Mouse (Mus musculus): ENCODE data around the gene Hexim2.

Hexim2 gene

DNA sequence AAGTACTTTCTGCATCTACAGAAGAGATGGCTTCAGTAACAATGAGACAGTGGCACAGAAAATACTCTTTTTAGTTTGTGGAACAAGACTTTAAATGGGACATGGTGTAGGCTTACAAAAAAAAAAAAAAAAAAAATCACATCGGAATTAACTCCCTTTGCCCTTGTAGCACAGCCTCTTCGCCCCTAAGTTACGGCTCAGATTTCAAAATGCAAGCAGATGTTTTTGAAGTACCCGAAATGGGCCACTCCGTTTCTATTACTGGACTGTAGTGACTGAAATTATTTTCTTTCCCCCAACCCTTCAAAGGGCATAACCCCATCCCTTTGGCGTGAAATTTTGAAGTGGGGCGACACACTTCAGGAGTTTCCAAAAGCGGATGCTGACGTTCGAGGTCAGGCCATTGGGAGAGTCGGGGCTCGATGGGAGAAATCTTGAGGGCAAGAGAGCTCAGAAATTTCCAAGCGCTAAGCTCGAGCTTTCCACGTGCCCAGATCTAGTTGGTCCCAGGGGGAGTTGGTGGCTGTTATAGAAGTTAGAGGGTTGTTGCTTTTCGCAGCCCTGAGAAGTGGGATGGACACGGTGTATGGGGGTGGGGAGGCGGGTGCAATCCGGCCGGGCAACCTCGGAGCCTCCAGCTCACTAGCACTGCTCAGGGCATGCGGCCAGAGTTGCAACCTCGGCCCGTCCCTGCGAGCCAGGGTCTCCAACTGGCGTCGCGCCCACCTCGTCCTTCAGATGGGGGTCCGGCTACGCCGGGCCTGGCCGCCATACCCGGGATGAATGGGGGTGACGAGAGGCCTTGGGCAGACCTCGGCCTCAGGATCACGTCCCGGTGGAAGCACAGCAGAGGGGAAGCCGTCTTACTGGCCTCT is at the start of gene Hexim2:
TSS of gene Hexim2 (plus strand) at position 729 of the 875 bp plus-strand sequence.
- peak; percentile 58 for DNase-seq (ENCODE audit: low spot score)

- peak; percentile 55 for DNase-seq (ENCODE audit: low spot score)
Measured at GRCm38 (mm10) chr11:103093306-103093705, 38.9 kb upstream of the Hexim2 start.

- DNase-seq (ENCODE audit: low spot score), result peak; percentile 73
Measured at GRCm38 (mm10) chr11:103093862-103094833, 38.1 kb upstream of the Hexim2 start.

DNA sequence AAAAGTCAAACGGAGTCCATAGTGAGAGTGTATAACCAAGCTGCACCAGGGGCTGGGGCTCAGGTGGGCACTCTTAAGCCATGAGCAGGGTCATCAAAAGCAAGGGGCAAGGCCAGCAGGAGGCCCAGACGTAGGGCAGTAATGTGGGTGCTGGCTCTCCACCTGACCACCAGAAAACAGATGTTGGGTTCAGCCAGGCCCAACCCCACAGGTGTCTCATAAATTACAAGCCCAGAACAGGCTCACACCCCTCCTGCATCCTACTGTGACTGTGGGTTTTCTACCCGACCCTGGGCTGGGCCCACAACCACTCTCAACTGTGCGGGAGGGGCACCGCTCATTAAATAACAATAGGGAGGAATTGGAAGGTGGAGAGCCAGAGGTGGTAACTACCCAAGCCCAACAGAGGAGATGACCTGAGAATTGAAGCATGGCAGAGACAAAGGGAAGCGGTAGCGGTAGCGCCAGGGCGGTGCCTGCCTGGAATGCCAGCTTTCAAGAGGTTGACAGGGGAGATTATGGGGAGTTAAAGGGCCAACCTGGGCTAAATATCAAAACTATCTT is 37.0 kb upstream of the Hexim2 start:
- DNase-seq (ENCODE audit: low spot score), result no peak

DNA sequence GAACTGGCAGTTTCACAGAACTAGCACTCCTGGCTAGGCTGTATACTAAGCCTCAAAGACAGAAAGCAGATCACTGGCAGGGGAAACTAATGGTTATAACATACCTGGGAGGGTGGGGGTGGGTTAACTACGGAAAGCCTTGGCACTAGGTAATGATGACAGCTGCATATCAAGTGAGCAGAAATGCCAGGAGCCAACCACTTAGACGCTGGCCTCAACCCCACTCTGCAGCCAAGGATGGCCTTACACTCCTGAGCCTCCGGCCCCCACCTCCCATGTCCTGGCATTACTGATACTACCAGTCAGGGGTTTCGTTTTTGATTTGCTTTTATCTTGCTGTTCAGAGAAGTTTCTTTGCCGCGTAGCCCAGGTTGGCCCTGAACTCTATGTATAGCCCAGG is 36.4 kb upstream of the Hexim2 start:
- DNase-seq (ENCODE audit: low spot score), result no peak

DNA sequence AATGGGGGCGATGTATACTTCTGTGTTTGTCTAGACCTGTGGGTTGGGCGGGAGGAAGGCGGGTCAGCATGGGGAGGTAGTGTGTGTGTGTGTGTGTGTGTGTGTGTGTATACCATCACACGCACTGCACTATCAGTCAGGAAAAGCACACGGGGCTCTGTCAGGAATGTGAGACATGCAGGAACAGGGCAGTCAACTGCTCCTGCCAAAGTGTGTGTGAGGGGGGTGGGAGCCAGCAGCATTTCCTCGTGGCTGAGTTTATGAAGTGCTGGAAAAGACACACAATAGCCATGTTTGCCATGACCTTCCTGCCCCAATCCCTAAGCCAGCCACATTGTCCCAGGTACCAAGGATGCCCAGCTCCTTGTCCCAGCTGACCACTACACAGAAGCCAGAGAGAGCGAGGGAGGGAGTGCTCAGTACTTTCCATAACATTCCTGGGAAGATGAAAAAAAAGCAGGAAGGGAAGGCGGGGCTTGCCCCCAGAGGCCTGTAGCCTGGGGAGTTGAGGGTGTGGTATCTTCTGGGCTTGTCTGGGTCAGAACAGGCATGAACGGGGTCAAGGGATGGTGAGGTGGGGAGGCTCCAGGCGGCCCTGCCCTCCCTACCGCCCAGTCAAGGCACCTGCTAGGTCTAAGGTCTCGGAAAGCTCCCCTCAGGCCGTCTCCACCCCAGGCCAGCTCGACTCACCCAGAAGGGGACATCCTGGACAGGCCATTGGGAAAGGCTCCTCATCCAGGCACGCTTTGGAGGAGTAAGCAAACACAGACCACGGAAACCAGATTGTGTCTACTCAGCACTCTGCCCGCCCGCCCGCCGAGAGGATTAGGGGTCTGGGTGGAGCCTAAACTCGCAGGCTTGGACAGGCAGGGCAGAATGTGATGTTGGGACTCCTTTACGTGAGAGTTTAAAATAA is 35.0 kb upstream of the Hexim2 start:
- DNase-seq (ENCODE audit: low spot score), result peak; percentile 55

DNA sequence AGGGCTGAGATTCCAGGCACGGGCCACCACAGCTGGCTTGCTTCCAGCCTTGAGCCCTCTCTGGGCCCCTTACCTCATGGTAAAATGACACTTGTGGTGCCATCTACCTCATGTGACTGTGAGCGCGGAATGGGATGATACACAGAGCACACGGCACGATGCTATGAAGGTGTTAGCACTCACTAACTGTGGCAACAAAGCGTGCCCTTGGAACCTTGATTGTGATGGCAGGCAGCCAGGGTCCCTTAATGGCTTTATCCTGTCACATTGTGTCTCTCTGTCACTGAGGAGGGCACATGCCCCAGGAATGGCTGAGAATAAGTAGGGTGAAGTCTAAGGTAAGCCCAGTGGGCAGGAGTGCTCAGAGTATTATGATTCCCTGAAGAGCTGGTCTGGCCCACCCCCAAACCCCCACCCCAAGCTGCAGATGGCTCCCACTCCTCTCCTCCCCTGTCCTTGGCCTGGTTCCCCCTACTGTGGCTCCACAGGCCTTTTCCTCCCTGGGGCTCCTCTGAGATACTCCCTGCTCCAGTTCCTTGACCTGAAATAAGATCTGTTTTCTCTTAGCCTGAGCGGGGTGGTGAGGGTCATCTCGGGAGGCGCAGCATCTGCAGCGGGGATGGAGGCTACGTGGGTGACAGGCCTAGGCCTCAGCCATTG is 33.6 kb upstream of the Hexim2 start:
- DNase-seq (ENCODE audit: low spot score), result no peak

DNA sequence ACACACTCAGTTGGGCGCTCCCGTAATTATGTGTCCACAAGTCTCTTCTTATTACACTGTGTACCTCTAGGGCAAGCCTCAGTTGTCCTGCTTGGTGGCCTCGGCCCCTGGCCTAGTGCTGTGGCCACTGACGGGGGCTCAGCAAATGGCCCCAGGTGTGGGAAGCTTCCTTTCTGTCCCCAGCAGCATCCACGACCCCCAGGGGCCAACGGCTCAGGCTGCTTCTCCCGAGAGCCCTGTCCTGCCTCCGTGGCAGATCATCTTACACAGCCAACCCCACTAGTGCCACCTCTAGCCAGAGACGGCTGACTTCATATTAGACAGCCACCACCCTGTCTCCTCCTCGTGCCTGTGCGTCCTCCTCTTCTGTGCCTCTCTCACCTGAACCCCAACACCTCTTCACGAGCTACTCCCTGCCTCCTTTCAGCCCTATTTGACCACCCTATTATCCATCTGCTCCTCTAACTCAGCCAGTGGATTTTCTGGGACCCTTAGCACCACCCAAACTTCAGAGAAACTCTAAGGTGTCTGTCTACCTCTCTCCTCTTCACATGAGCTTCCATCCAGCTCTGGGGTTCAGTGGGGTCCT is 32.8 kb upstream of the Hexim2 start:
- no peak for DNase-seq (ENCODE audit: low spot score)

DNA sequence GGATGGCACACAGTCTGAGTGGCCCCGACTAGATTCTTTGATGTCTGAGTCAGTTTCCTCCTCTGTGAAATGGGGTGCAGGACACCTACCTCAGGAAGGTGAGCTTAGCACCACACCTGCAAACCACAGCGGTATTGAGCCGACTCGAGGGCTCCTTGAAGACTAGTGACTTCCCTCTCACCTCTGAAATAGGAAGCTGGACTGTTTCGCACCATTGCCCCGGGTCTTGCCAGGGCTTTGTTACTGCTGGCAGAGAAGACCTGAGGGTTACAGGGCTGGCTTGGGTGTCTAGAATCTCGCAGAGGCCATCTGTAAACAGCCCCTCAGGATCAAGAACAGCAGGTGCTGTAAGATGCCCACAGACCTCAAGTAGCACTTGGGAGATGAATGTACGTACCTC is 31.9 kb upstream of the Hexim2 start:
- no peak for DNase-seq (ENCODE audit: low spot score)

- DNase-seq (ENCODE audit: low spot score), result peak; percentile 90
Measured at GRCm38 (mm10) chr11:103101481-103101865, 30.8 kb upstream of the Hexim2 start, which contains the start of the genes Plcd3 and Acbd4. Gene Plcd3, minus strand, starts transcription at chr11:103101658. Gene Acbd4, plus strand, starts transcription at chr11:103101682.

DNA sequence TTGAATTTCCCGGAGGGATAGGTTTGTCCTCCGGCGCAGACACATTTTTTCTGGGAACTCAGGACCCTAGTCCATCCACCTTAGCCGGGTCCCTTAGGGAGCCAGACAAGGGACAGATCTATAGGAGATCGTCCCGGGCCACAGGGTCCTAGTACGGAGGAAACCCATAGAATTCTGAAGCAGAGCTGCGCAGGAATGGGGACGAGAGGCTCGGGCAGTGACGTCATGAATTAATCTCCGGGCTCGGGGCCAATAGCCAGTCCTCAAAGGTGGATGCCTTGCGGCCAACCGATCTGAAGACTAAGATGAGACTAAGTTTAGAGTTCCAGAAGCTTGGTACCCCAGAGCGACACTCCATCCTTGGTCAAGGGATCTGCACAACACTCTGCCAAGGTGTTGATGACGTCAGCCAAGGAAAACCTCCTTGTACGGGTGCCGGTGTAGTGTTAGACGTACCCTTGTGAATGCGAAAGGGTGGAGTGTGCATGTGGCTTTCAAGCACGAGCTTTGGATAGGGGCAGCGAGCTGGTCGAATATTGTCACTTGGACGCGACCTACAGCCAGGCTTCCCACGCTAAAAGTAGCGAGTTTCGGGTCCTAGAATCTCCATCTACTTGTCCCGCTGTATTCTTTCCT is 30.2 kb upstream of the Hexim2 start:
- peak; percentile 83 for DNase-seq (ENCODE audit: low spot score)

DNA sequence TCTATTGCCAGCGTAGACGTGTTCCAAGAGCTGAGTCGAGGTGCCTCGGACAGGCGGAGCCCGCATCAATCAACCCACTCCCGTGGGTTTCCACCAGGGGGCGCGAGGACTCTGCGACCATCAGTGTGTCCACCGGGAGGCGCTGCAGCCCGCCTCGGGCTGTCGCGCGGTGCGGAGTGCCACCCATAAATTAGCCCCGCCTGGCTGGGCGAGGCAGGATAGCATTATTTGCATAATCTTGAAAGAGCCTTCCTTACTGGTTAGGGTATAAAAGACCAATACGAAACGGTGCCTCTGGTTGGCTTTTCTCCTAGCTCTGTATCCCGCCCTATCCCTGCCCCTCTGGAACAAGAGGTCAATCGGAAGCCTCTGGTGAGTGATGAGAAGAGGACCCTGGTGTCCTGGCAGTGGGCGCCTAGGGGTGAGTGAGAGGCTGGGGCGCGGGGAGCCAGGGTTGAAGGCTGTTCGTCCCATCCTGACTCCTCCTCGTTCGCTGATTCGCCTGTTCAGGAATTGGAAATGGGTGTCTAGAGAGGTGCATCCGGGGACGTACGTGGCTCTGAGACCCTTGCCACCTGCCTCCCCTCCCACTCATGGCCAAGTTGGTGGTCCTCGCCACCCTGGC is 29.4 kb upstream of the Hexim2 start:
- peak; percentile 97 for DNase-seq (ENCODE audit: low spot score)

GRCm38 (mm10) chr11:103103621-103104020 is 28.6 kb upstream of the Hexim2 start:
- DNase-seq (ENCODE audit: low spot score), result no peak

DNA sequence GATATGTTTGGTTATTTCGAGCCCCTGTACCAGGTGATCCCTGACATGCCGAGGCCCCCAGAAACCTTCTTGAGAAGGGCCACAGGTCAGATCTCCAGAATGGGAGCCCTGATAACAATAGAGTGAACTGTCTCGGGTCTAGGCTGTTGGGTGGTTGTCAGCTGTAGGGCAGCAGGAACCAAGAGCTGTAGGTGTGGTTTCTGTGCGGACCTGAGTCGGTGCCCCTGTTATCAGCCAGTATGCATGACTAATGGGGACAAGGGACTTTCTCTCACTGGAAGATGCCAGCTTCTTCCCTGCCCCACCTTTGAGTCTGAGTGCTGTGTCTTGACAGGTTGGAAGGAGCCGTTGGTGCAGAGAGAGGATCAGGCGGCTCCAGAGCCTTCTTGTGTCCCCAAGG is 27.8 kb upstream of the Hexim2 start:
- peak; percentile 43 for DNase-seq (ENCODE audit: low spot score)

- DNase-seq (ENCODE audit: low spot score), result no peak
Measured at GRCm38 (mm10) chr11:103105180-103105725, 27.0 kb upstream of the Hexim2 start.

GRCm38 (mm10) chr11:103105810-103106209 is 26.4 kb upstream of the Hexim2 start:
- no peak for DNase-seq (ENCODE audit: low spot score)

GRCm38 (mm10) chr11:103106386-103106785 is 25.8 kb upstream of the Hexim2 start:
- DNase-seq (ENCODE audit: low spot score), result no peak

- DNase-seq (ENCODE audit: low spot score), result no peak
Measured at GRCm38 (mm10) chr11:103111301-103111700, 20.9 kb upstream of the Hexim2 start.

Measured in urinary bladder, postnatal 14 days (tissue).